Comparison of ENCODE assay signal across 26 mouse cellular contexts in the genomic region with DNA sequence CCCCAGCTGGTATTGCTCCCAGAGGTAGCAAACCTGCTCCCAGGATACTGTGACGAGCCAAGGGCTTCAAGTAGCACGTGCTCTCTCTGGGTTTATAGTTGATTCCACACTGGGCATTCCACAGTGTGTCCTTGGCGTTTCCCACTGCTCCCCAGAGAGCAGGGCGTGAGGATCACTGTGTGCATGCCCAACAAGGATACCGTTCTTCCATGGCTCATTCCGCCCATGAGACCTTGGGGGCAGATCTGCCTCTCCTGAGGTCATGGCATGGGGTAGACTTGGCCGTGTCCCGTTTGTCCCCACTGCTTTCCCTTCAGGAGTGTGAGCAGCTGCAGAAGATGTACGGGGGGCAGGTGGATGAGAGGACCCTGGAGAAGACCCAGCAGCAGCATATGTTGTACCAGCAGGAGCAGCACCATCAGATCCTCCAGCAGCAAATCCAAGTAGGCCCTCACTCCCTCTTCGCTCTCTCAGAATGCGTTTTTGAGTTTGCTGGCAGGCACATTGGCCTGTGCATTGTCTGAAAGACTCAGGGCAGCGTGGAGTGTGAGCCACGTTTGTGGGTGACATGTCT. TPM values are rescaled to one million over a fixed set of nuclear protein-coding genes. Genes with fewer than 3 reads are reported as not detected.
A peak's percentile ranks its signal among the peaks of the same experiment; 100 is the strongest.
DNase-seq lines count a peak whose midpoint lies in the region; ATAC-seq lines count a peak whose summit lies in the region.
"Had no signal": no experiment of that assay in that cellular context is flagged by ENCODE, and none has a peak within 500 bp of the region (broad histone marks: within the 10 kb centered on the region; RNA-seq: fewer than 3 reads in every experiment).

No protein-coding gene starts in this region.

- no peaks in the 10 kb centered on the region for H3K27me3 ChIP-seq in embryonic facial prominence, embryonic 12.5 days
- H3K27me3 ChIP-seq: heart, embryonic 12.5 days; megakaryocyte, embryonic 14.5 days had no signal

- H3K4me2 ChIP-seq in embryonic facial prominence, embryonic 12.5 days (replicated peaks), result no peak overlapping the region
- H3K4me2 ChIP-seq: heart, embryonic 12.5 days had no signal

- H3K36me3 ChIP-seq in embryonic facial prominence, embryonic 12.5 days, result peaks cover 56% of the 10 kb centered on the region

- peak overlapping the region; percentile 14; the same call in 1 of the 2 replicates for H3K27ac ChIP-seq in embryonic facial prominence, embryonic 12.5 days
- H3K27ac ChIP-seq: kidney, postnatal 0 days had no signal

- peaks cover 21% of the 10 kb centered on the region for H3K4me1 ChIP-seq in embryonic facial prominence, embryonic 12.5 days

- ATAC-seq in cerebellum, adult (ENCODE audit: insufficient number of reproducible peaks, low FRiP score, low TSS enrichment), result no peak
- no peak for ATAC-seq in embryonic facial prominence, embryonic 12.5 days (ENCODE audit: insufficient number of reproducible peaks, insufficient read depth, low FRiP score, low TSS enrichment)
- ATAC-seq in neutrophil, adult 5-6 weeks (ENCODE audit: extremely low read depth, insufficient number of reproducible peaks, low FRiP score, poor library complexity, severe bottlenecking), result 0 out of 2 replicates have a peak, but pooled peaks have one; percentile 3
- ATAC-seq in CD4-positive, CD25-positive, alpha-beta regulatory T cell, adult 4 months, result no peak
- no peak for ATAC-seq in inflammation-experienced regulatory T-cells, adult 6 months
- ATAC-seq: forebrain, embryonic 14.5 days; hindbrain, embryonic 16.5 days; liver, postnatal 0 days; midbrain, embryonic 16.5 days had no signal

- peak; percentile 64 for DNase-seq in cerebellum, adult 11-12 months
- DNase-seq in cerebellum, adult 8-10 months, result peak; percentile 48
- DNase-seq in neural tube, embryonic 10.5 days (ENCODE audit: extremely low spot score, low spot score), result no peak
- DNase-seq: kidney, adult 11 months; liver, postnatal 0 days; lung, postnatal 14 days; retina, postnatal 1 day had no signal

- H3K9ac ChIP-seq in embryonic facial prominence, embryonic 12.5 days, result no peak overlapping the region
- H3K9ac ChIP-seq: heart, embryonic 12.5 days; liver, postnatal 0 days had no signal

- WGBS in embryonic facial prominence, embryonic 12.5 days, result 58% methylated on average over 13 of the region's 13 CpGs

- H3K4me3 ChIP-seq in embryonic facial prominence, embryonic 12.5 days, result no peak overlapping the region
- H3K4me3 ChIP-seq: heart, embryonic 12.5 days; megakaryocyte, embryonic 14.5 days had no signal

- no peaks in the 10 kb centered on the region for H3K9me3 ChIP-seq in embryonic facial prominence, embryonic 12.5 days
- H3K9me3 ChIP-seq: heart, embryonic 12.5 days; megakaryocyte, embryonic 14.5 days had no signal

RNA-seq across cellular contexts. Expression of a gene that starts 19.9 kb away (rescaled TPM):
- 2.3 and 2.7 TPM in 2 replicates for polyA plus RNA-seq in embryonic facial prominence, embryonic 12.5 days (2016; fragmentation: Nextera tagmentation; extraction: Ambion mirVana)
- 0.70 TPM in 1 of 2 replicates, not detected in the other for total RNA-seq in neutrophil, adult 5-6 weeks (2017)
- not detected for polyA plus RNA-seq in CD4-positive, CD25-positive, alpha-beta regulatory T cell, adult 4 months (2017; shearing (Covaris generic))
- polyA plus RNA-seq in inflammation-experienced regulatory T-cells, adult 6 months (2017; shearing (Covaris generic)), result not detected
- total RNA-seq: heart, postnatal 25 days; left cerebral cortex, adult 18-20 months had no signal
- polyA plus RNA-seq: C2C12 had no signal

RNA-seq across cellular contexts. Expression of a gene that starts 26.9 kb away (rescaled TPM):
- not detected in 2 replicates for polyA plus RNA-seq in embryonic facial prominence, embryonic 12.5 days (2016; fragmentation: Nextera tagmentation; extraction: Ambion mirVana)
- total RNA-seq in neutrophil, adult 5-6 weeks (2017), result not detected in 2 replicates
- polyA plus RNA-seq in CD4-positive, CD25-positive, alpha-beta regulatory T cell, adult 4 months (2017; shearing (Covaris generic)), result not detected
- polyA plus RNA-seq in inflammation-experienced regulatory T-cells, adult 6 months (2017; shearing (Covaris generic)), result not detected
- total RNA-seq: heart, postnatal 25 days had no signal
- polyA plus RNA-seq: C2C12; forebrain, embryonic 14.5 days; heart, embryonic 12.5 days; hindbrain, embryonic 16.5 days; limb, embryonic 14.5 days; midbrain, embryonic 16.5 days; neural tube, embryonic 11.5 days; testis, adult 2 months had no signal

RNA-seq across cellular contexts. Expression of a gene that starts 32.0 kb away (rescaled TPM):
- not detected in 2 replicates for polyA plus RNA-seq in embryonic facial prominence, embryonic 12.5 days (2016; fragmentation: Nextera tagmentation; extraction: Ambion mirVana)
- not detected in 2 replicates for total RNA-seq in neutrophil, adult 5-6 weeks (2017)
- polyA plus RNA-seq in CD4-positive, CD25-positive, alpha-beta regulatory T cell, adult 4 months (2017; shearing (Covaris generic)), result not detected
- polyA plus RNA-seq in inflammation-experienced regulatory T-cells, adult 6 months (2017; shearing (Covaris generic)), result not detected
- total RNA-seq: heart, postnatal 25 days; layer of hippocampus, adult 18-20 months; left cerebral cortex, adult 18-20 months had no signal
- polyA plus RNA-seq: C2C12; forebrain, embryonic 14.5 days; gonadal fat pad, adult 2 months; hindbrain, embryonic 16.5 days; midbrain, embryonic 16.5 days; neural tube, embryonic 11.5 days had no signal

RNA-seq across cellular contexts. Expression of a gene that starts 59.9 kb away (rescaled TPM):
- polyA plus RNA-seq in embryonic facial prominence, embryonic 12.5 days (2016; fragmentation: Nextera tagmentation; extraction: Ambion mirVana), result not detected in 2 replicates
- not detected in 2 replicates for total RNA-seq in neutrophil, adult 5-6 weeks (2017)
- not detected for polyA plus RNA-seq in CD4-positive, CD25-positive, alpha-beta regulatory T cell, adult 4 months (2017; shearing (Covaris generic))
- polyA plus RNA-seq in inflammation-experienced regulatory T-cells, adult 6 months (2017; shearing (Covaris generic)), result not detected
- total RNA-seq: heart, postnatal 25 days; layer of hippocampus, adult 18-20 months; left cerebral cortex, adult 18-20 months had no signal
- polyA plus RNA-seq: C2C12; forebrain, embryonic 14.5 days; heart, embryonic 12.5 days; hindbrain, embryonic 16.5 days; limb, embryonic 14.5 days; midbrain, embryonic 16.5 days; neural tube, embryonic 11.5 days; testis, adult 2 months had no signal
